In genomic region chr8:115006561-115006960, GRCm38 (mm10) we compare ENCODE assay signal across 15 mouse cellular contexts.
DNase-seq lines count a peak whose midpoint lies in the region; ATAC-seq lines count a peak whose summit lies in the region.
"Had no signal": no experiment of that assay in that cellular context is flagged by ENCODE, and none has a peak within 500 bp of the region (broad histone marks: within the 10 kb centered on the region; RNA-seq: fewer than 3 reads in every experiment).

No protein-coding gene starts in this region.

- no peak overlapping the region for H3K27ac ChIP-seq in hindbrain, embryonic 11.5 days (ENCODE audit: low read depth, low read length)
- no peak overlapping the region for H3K27ac ChIP-seq in hindbrain, embryonic 16.5 days (ENCODE audit: low read depth, low read length)
- no peak overlapping the region for H3K27ac ChIP-seq in neural tube, embryonic 15.5 days (replicated peaks)
- H3K27ac ChIP-seq: embryonic facial prominence, embryonic 13.5 days; intestine, embryonic 15.5 days; layer of hippocampus, adult 2 months had no signal

- ATAC-seq in hindbrain, embryonic 11.5 days (ENCODE audit: low FRiP score): no peak
- no peak for ATAC-seq in hindbrain, embryonic 16.5 days
- ATAC-seq in neural tube, embryonic 15.5 days (ENCODE audit: low FRiP score): no peak
- ATAC-seq: forebrain, embryonic 16.5 days; intestine, embryonic 15.5 days had no signal

- no peaks in the 10 kb centered on the region for H3K27me3 ChIP-seq in hindbrain, embryonic 11.5 days (ENCODE audit: control insufficient read depth, insufficient read depth, low read length)
- no peaks in the 10 kb centered on the region for H3K27me3 ChIP-seq in hindbrain, embryonic 16.5 days (replicated peaks; ENCODE audit: control insufficient read depth, insufficient read depth, low read length)
- H3K27me3 ChIP-seq in neural tube, embryonic 15.5 days (replicated peaks): no peaks in the 10 kb centered on the region
- H3K27me3 ChIP-seq: intestine, embryonic 15.5 days had no signal

- H3K4me1 ChIP-seq in hindbrain, embryonic 11.5 days (replicated peaks; ENCODE audit: control insufficient read depth, insufficient read depth, low read length): peaks cover 2% of the 10 kb centered on the region
- H3K4me1 ChIP-seq in hindbrain, embryonic 16.5 days (ENCODE audit: control insufficient read depth, insufficient read depth, low read depth, low read length): no peaks in the 10 kb centered on the region; the same call in 1 of the 2 replicates
- peaks cover 7% of the 10 kb centered on the region for H3K4me1 ChIP-seq in neural tube, embryonic 15.5 days

- peak; percentile 36 for DNase-seq in hindbrain, embryonic 11.5 days (ENCODE audit: low spot score)
- DNase-seq in neural tube, embryonic 10.5 days (ENCODE audit: extremely low spot score, low spot score): peak; percentile 71
- DNase-seq in embryo, embryonic 10 days (ENCODE audit: low spot score): peak; percentile 74
- peak; percentile 74 for DNase-seq in ovary, adult 18-20 months (ENCODE audit: low spot score)
- DNase-seq in thymus, adult 18-20 months: no peak
- no peak for DNase-seq in heart, adult 11 months
- DNase-seq: cerebellum, adult 8-10 months; gastrocnemius, postnatal 25 days; thymus, postnatal 4 days had no signal

- 21% methylated on average over 8 of the region's 8 CpGs for WGBS in hindbrain, embryonic 11.5 days
- WGBS in hindbrain, embryonic 16.5 days: 48% methylated on average over 8 of the region's 8 CpGs
- 48% methylated on average over 8 of the region's 8 CpGs for WGBS in neural tube, embryonic 15.5 days

- no peak overlapping the region for H3K4me2 ChIP-seq in hindbrain, embryonic 11.5 days (replicated peaks; ENCODE audit: low read depth, low read length)
- no peak overlapping the region for H3K4me2 ChIP-seq in hindbrain, embryonic 16.5 days (ENCODE audit: low read length)
- no peak overlapping the region for H3K4me2 ChIP-seq in neural tube, embryonic 15.5 days
- H3K4me2 ChIP-seq: embryonic facial prominence, embryonic 13.5 days; intestine, embryonic 15.5 days had no signal

- no peaks in the 10 kb centered on the region for H3K9me3 ChIP-seq in hindbrain, embryonic 11.5 days (ENCODE audit: control insufficient read depth, low read length)
- H3K9me3 ChIP-seq in hindbrain, embryonic 16.5 days (ENCODE audit: control insufficient read depth, low read length): no peaks in the 10 kb centered on the region
- H3K9me3 ChIP-seq in neural tube, embryonic 15.5 days (replicated peaks): no peaks in the 10 kb centered on the region
- H3K9me3 ChIP-seq: embryonic facial prominence, embryonic 13.5 days; intestine, embryonic 15.5 days had no signal

- no peaks in the 10 kb centered on the region for H3K36me3 ChIP-seq in hindbrain, embryonic 11.5 days (ENCODE audit: control insufficient read depth, insufficient read depth, low read length)
- no peaks in the 10 kb centered on the region for H3K36me3 ChIP-seq in hindbrain, embryonic 16.5 days (ENCODE audit: control insufficient read depth, insufficient read depth, low read length)
- H3K36me3 ChIP-seq in neural tube, embryonic 15.5 days: no peaks in the 10 kb centered on the region
- H3K36me3 ChIP-seq: embryonic facial prominence, embryonic 13.5 days; intestine, embryonic 15.5 days had no signal

- no peak overlapping the region for H3K9ac ChIP-seq in hindbrain, embryonic 11.5 days (ENCODE audit: low read depth, low read length)
- H3K9ac ChIP-seq in hindbrain, embryonic 16.5 days (ENCODE audit: low read depth, low read length): no peak overlapping the region
- H3K9ac ChIP-seq in neural tube, embryonic 15.5 days (replicated peaks): no peak overlapping the region
- H3K9ac ChIP-seq: embryonic facial prominence, embryonic 13.5 days; intestine, embryonic 15.5 days had no signal

- H3K4me3 ChIP-seq in hindbrain, embryonic 11.5 days (ENCODE audit: low read depth, low read length): no peak overlapping the region
- H3K4me3 ChIP-seq in hindbrain, embryonic 16.5 days (ENCODE audit: low read length): no peak overlapping the region
- H3K4me3 ChIP-seq in neural tube, embryonic 15.5 days (replicated peaks): no peak overlapping the region
- H3K4me3 ChIP-seq: embryonic facial prominence, embryonic 13.5 days; intestine, embryonic 15.5 days; layer of hippocampus, adult 2 months had no signal

Comparison
In these comparisons a context has a peak if more than half of its experiments do, and no peak if none do; other contexts are left out.
1. DNase-seq: peak in hindbrain, embryonic 11.5 days (single experiment), neural tube, embryonic 10.5 days (single experiment), embryo, embryonic 10 days (single experiment) and ovary, adult 18-20 months (single experiment); none in thymus, adult 18-20 months (0 of 2) and heart, adult 11 months (single experiment).